Mouse (Mus musculus) midbrain, embryonic 15.5 days (tissue): ENCODE data around the gene Cdc123. TPM values are rescaled to one million over a fixed set of nuclear protein-coding genes. Genes with fewer than 3 reads are reported as not detected.
A peak's percentile ranks its signal among the peaks of the same experiment; 100 is the strongest.

Experiments used
- ATAC-seq: fragments of 200-750 bp; cut with Nextera tagmentation; replicated peaks from 2 replicates; pipeline ENCODE4 v1.8.0; 2017; ENCODE audit warnings: moderate TSS enrichment
- H3K27ac ChIP-seq: fragments of 300-500 bp; sonication (generic); 2 replicates; pipeline ENCODE4 v1.5.1; 2015; ENCODE audit warnings: mild to moderate bottlenecking, inconsistent platforms
- H3K27me3 ChIP-seq: fragments of 300-500 bp; sonication (generic); replicated peaks from 2 replicates; pipeline ENCODE4 v1.6.1; 2015; ENCODE audit warnings: inconsistent platforms
- H3K36me3 ChIP-seq: fragments of 300-500 bp; sonication (generic); replicated peaks from 2 replicates; pipeline ENCODE4 v1.6.1; 2015; ENCODE audit warnings: inconsistent platforms
- H3K4me1 ChIP-seq: fragments of 300-500 bp; sonication (generic); 2 replicates; pipeline ENCODE4 v1.6.1; 2015; ENCODE audit warnings: inconsistent platforms
- H3K4me2 ChIP-seq: fragments of 300-500 bp; sonication (generic); 2 replicates; pipeline ENCODE4 v1.6.1; 2015; ENCODE audit warnings: inconsistent platforms, mild to moderate bottlenecking, moderate library complexity
- H3K4me3 ChIP-seq: fragments of 300-500 bp; sonication (generic); 2 replicates; pipeline ENCODE4 v1.5.1; 2015; ENCODE audit warnings: mild to moderate bottlenecking, inconsistent platforms
- H3K9ac ChIP-seq: fragments of 300-500 bp; sonication (generic); 2 replicates; pipeline ENCODE4 v1.6.1; 2015; ENCODE audit warnings: mild to moderate bottlenecking, inconsistent platforms
- H3K9me3 ChIP-seq: fragments of 300-500 bp; sonication (generic); 2 replicates; pipeline ENCODE4 v1.6.1; 2016; ENCODE audit warnings: inconsistent platforms
- WGBS: fragments of 180-500 bp; shearing (Covaris S2); methylation state at CpG from one replicate; pipeline ENCODE4 v1.1.7; 2015; ENCODE audit warnings: mixed read lengths; 5-methylcytosine and 5-hydroxymethylcytosine counted together
- polyA plus RNA-seq: library from polyadenylated mRNA; unstranded; fragments of >200 nt; fragmentation: Nextera tagmentation; extraction: Ambion mirVana; gene quantifications from 2 replicates; pipeline ENCODE4 v1.2.1, GENCODE M21; 2015

The Cdc123 gene
- polyA plus RNA-seq = 289 and 293 TPM in 2 replicates

DNA sequence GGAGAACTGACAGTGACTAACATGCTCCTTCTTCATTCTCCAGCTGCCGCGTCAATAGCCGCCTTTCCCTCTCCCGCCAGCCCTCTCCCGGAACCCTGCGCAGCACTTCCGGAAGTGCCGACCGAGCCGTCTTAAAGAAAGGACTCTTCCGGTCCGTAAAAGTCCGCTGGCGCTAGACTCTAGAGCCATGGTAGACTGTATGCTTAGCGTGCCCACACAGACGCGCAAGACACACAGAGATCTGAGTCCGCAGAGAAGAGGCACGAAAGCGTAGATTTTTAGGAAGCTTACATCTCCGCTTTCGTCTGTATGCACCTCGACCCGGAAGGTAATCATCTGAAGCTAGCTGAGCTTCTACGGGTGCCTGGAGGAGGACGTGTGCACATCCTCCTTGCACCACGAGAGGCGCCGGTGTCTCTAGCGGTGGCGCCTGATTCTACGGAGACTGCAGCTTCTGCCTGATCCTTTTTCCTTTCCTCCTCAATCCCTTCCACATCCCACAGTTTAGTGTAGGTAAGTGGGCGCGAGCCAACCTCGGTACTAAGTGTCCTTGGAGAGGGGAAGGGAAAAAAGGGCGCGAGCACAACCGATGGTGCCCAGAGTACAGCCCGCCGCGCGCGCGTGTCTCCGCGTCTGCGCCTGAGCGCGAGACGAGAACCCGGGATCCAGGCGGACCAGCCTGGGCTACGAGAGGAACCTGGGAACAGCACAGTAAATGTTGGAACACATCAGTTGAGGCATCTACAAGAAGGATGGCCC lies at the start of gene Cdc123, which contains the start of gene Nudt5:
Cdc123 (minus strand) TSS at position 292 of the 759 bp plus-strand sequence.
Nudt5 (plus strand) TSS at position 147 of the 759 bp plus-strand sequence.
- ATAC-seq = peak; percentile 97
- peak within 1 kb of the TSS; percentile 75 for H3K9ac ChIP-seq

DNA sequence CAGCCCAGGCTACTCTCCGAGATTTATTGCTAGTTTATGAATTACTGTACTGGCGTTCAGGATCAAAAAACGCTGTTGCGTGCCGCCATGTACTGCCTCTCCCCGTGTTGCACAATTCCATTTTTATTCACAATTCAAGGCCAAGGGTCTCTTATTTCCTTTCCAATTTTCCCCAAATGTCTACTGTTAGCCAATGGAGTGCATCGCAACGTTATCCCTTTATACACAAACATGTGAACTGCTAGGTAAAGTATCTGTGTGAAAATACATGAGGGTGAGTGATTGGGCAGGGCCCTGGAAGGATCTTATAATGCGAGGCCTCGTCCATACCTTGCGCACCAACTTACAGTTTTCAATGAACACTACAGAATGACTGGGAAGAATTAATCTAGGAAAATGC lies 49.3 kb upstream of the Cdc123 start:
- WGBS = 51% methylated on average over 11 of the region's 11 CpGs
- ATAC-seq = peak; percentile 30

More for the DNA sequence above, at the start of gene Cdc123, which contains the start of gene Nudt5:
- Histone ChIP-seq H3K4me2 (peak within 1 kb of the TSS; percentile 65), H3K36me3 (peaks cover 9% of the 10 kb centered on the region), H3K9me3 (no peaks in the 10 kb centered on the region), H3K4me3 (peak within 1 kb of the TSS; percentile 75), H3K27me3 (no peaks in the 10 kb centered on the region), H3K4me1 (peaks cover 21% of the 10 kb centered on the region), H3K27ac (peak within 1 kb of the TSS; percentile 85)
- under 1% methylated on average over 53 of the region's 53 CpGs for WGBS

DNA sequence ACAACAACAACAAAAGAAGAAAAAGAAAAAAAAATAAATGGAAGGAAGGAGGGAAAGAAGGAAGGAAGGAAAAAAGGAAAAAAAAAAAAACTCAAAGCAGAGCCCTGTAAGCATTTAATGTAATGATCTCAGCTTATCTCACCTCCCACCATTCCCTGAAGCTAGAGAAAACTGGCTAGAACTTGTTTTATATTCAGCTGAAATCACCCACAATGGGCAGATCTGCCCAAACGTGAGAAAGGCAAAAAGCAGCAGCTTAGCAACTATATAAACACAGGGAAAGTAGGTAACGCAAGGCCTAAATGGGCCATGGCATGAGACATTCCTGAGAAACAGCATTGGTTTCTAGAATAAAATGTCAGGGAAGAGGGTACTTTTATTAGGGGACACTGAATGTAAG lies 44.4 kb upstream of the Cdc123 start:
- Histone ChIP-seq H3K4me3 (no peak overlapping the region), H3K9me3 (no peaks in the 10 kb centered on the region), H3K36me3 (peaks cover 16% of the 10 kb centered on the region), H3K4me2 (no peak overlapping the region), H3K4me1 (peaks cover 11% of the 10 kb centered on the region), H3K9ac (no peak overlapping the region), H3K27me3 (no peaks in the 10 kb centered on the region), H3K27ac (no peak overlapping the region)
- ATAC-seq = no peak
- 72% methylated on average over 2 of the region's 2 CpGs for WGBS

More for the DNA sequence above, 49.3 kb upstream of the Cdc123 start:
- H3K4me3 ChIP-seq = peak overlapping the region; percentile 83
- peak overlapping the region; percentile 90; the same call in 1 of the 2 replicates for H3K9ac ChIP-seq
- no peaks in the 10 kb centered on the region for H3K9me3 ChIP-seq
- peaks cover 11% of the 10 kb centered on the region for H3K4me1 ChIP-seq
- H3K27ac ChIP-seq = no peak overlapping the region
- peaks cover 9% of the 10 kb centered on the region; the same call in 1 of the 2 replicates for H3K36me3 ChIP-seq
- H3K27me3 ChIP-seq = no peaks in the 10 kb centered on the region
- H3K4me2 ChIP-seq = peak overlapping the region; percentile 53

DNA sequence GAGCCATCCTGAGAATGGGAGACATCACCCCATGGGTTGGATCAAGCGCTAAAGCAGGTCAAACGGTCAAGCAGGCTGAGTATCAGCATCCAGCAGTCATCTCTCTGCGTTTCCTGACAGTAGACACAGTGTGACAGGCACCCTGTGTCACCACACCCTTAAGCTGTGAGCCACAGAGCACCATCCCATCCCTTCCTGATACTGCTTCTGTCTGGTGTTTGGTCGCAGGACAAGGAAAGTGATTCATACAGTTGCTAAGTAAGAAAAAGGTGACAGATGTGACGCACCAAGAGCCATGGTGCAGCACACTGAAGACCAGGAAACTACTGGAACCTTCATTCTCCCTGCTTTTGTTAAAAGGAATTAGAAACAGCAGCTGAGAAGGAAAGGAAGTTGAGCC lies 43.9 kb upstream of the Cdc123 start:
- Histone ChIP-seq H3K9me3 (no peaks in the 10 kb centered on the region), H3K36me3 (peaks cover 16% of the 10 kb centered on the region), H3K4me2 (no peak overlapping the region), H3K27ac (no peak overlapping the region), H3K9ac (no peak overlapping the region), H3K4me3 (no peak overlapping the region), H3K4me1 (peaks cover 7% of the 10 kb centered on the region), H3K27me3 (no peaks in the 10 kb centered on the region)
- WGBS = 86% methylated on average over 5 of the region's 5 CpGs
- no peak for ATAC-seq

DNA sequence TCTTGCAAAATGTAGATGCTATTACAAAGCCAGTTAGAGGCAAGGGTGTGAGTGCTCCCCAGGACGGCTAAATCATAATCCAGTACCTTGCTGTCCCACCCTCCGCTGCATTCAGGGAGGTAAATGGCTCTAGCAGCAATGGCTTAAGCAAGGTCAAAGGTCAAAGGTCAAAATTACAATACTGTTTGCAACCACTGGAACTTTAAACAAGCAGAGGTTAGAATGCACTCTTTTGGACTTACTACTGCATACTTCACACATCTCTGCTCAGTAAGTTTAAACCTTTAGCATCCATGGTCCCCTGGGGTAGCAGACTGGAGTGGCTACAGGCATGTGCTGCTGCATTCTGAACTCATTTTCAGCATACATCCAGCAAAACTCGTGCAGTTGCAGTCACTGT lies 32.5 kb upstream of the Cdc123 start:
- Histone ChIP-seq H3K36me3 (peaks cover 47% of the 10 kb centered on the region), H3K27ac (no peak overlapping the region), H3K4me2 (no peak overlapping the region), H3K4me1 (no peaks in the 10 kb centered on the region), H3K27me3 (no peaks in the 10 kb centered on the region), H3K9me3 (no peaks in the 10 kb centered on the region), H3K9ac (no peak overlapping the region), H3K4me3 (no peak overlapping the region)
- ATAC-seq = no peak
- 74% methylated on average over 3 of the region's 3 CpGs for WGBS

DNA sequence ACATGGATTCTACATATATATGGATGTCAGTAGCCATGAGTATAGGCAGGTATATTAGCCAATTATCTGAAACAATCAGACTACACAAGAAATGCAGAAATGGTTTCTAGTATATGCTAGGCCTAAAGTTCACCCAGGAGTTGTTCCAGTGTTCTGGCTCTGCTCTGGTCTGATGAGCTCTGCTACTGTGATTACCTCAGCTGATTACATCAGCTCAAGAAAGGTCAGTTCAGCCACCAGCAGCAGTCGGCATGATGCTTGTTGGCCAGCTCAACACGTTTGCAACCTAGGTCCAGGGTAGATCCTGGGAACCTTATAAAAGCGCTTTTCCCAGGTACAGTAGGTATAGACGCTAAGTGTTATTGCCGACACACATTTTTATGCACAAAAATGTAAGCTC lies 24.8 kb upstream of the Cdc123 start:
- H3K4me1 ChIP-seq = no peaks in the 10 kb centered on the region
- no peak overlapping the region for H3K4me3 ChIP-seq
- ATAC-seq = no peak
- H3K36me3 ChIP-seq = peaks cover 37% of the 10 kb centered on the region
- WGBS = 89% methylated on average over 5 of the region's 5 CpGs
- H3K4me2 ChIP-seq = no peak overlapping the region
- no peaks in the 10 kb centered on the region for H3K27me3 ChIP-seq
- no peaks in the 10 kb centered on the region for H3K9me3 ChIP-seq
- no peak overlapping the region for H3K9ac ChIP-seq
- no peak overlapping the region for H3K27ac ChIP-seq

DNA sequence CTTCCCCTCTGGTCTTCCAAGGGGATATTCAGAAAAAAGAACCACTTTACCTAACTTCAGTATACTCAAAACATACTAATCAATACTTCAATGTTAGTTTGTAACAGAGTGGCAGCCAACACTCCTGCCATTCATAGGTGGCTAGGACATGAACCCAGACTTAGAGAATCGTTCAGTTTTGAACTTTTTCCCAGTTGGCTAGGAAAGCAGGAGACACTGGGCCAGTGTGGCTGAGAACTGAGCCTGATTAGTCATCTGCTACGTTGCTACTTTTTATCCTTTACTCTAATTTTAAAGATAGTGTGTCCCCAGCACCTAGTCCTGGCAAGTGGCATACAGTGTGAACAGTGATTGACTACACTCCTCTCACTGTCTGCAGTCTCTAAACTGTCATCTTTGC lies 22.7 kb upstream of the Cdc123 start:
- H3K27me3 ChIP-seq = no peaks in the 10 kb centered on the region
- H3K4me3 ChIP-seq = no peak overlapping the region
- no peaks in the 10 kb centered on the region for H3K4me1 ChIP-seq
- no peak overlapping the region for H3K9ac ChIP-seq
- no peak overlapping the region for H3K27ac ChIP-seq
- no peak for ATAC-seq
- H3K9me3 ChIP-seq = no peaks in the 10 kb centered on the region
- WGBS = 90% methylated on average over 2 of the region's 2 CpGs
- no peak overlapping the region for H3K4me2 ChIP-seq
- H3K36me3 ChIP-seq = peaks cover 23% of the 10 kb centered on the region

DNA sequence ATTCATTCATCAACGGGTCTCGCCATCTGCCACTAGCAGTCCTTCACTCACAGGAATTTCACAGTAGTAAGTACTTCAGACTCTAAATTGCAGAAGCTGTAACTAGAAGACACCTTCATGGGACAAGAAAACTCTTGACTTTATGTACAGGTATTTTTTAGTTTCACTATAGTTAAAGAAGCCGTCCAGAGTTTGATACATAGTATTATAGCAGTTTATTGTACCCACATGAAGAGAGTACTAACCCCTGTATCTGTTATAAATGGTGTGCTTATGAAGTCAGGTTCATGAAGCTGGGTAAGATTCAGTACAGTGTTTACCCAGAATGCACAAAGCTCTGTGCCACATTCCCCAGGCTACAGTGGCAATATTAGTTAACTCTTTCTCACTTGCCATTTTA lies 17.9 kb upstream of the Cdc123 start, which contains the start of gene Gm13199:
Gm13199 (minus strand) TSS at position 101 of the 400 bp plus-strand sequence.
- H3K9me3 ChIP-seq = no peaks in the 10 kb centered on the region
- no peak within 1 kb of the TSS for H3K9ac ChIP-seq
- ATAC-seq = no peak
- H3K4me3 ChIP-seq = no peak within 1 kb of the TSS
- H3K4me2 ChIP-seq = no peak within 1 kb of the TSS
- H3K36me3 ChIP-seq = peaks cover 18% of the 10 kb centered on the region
- no peaks in the 10 kb centered on the region for H3K27me3 ChIP-seq
- no peak within 1 kb of the TSS for H3K27ac ChIP-seq
- H3K4me1 ChIP-seq = no peaks in the 10 kb centered on the region
- WGBS = 93% methylated on average over 3 of the region's 3 CpGs

DNA sequence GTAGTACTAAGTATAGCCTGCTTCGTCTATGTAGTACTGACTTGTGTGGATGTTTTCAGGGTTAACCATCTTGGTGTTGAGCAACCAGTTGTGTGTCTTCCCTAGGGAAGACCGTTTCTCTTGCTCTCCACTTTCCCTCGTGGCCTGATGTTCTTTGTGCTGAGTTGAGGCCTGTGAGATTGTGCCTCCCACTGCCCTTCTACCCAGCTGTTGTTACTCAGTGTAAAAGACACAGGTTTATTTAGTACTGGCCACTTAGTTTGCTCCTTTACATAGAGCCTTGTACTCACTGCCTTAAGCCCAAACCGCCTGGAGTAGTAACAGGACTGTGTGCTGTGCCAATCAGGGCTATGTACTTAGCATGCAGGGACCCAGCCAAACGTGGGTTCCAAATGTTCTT lies 6.9 kb upstream of the Cdc123 start:
- ATAC-seq = no peak
- 85% methylated on average over 5 of the region's 5 CpGs for WGBS
- H3K36me3 ChIP-seq = 0 out of 2 replicates have a peak, but pooled peaks cover under 1% of the 10 kb centered on the region

DNA sequence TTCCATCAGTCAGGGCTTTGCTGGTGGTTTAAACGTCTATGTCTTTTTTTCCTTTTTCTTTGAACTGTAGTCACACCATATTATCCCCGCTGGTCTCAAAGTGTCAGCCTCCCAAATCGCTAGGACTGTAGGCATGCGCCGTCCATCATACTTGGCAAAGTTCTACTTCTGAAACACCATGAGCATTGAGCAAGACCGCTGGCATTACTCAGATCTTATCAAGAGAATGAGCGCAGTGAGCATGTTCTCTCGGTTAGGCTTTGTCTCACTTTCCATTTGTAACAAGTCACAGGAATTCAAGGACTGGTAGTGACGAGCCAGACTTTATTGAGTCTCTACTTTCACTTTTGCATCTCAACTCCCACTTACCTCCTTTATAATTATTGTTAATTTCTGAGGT lies 6.2 kb upstream of the Cdc123 start:
- no peaks in the 10 kb centered on the region for H3K9me3 ChIP-seq
- no peak overlapping the region for H3K4me2 ChIP-seq
- no peak overlapping the region for H3K9ac ChIP-seq
- ATAC-seq = no peak
- 92% methylated on average over 9 of the region's 9 CpGs for WGBS
- H3K27ac ChIP-seq = no peak overlapping the region
- no peaks in the 10 kb centered on the region for H3K27me3 ChIP-seq
- H3K4me1 ChIP-seq = peaks cover 7% of the 10 kb centered on the region
- no peaks in the 10 kb centered on the region for H3K36me3 ChIP-seq
- no peak overlapping the region for H3K4me3 ChIP-seq

More for the DNA sequence above, 6.9 kb upstream of the Cdc123 start:
- no peak overlapping the region for H3K27ac ChIP-seq
- no peak overlapping the region for H3K4me2 ChIP-seq
- H3K9me3 ChIP-seq = no peaks in the 10 kb centered on the region
- no peak overlapping the region for H3K4me3 ChIP-seq
- no peak overlapping the region for H3K9ac ChIP-seq
- no peaks in the 10 kb centered on the region for H3K4me1 ChIP-seq
- H3K27me3 ChIP-seq = no peaks in the 10 kb centered on the region

DNA sequence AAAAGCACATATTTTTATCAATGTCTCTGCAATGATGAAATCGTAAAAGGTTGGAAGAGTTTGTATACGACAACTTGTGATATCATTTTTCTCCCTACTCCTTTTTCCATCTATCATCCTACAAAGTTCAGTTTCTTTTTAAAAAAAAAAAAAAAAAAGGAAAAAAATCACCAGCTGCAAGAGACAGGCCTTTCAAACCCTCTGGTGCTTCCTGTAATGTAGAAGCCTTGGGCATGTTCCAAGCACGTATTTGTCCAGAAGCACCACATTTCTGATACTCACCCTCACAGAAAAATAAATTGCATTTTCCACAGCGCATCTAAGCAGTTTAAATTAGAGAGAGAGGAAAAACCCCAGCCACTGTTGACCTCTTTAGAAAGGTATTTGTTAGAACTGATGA lies 862 bp upstream of the Cdc123 start:
- WGBS = 36% methylated on average over 4 of the region's 4 CpGs

DNA sequence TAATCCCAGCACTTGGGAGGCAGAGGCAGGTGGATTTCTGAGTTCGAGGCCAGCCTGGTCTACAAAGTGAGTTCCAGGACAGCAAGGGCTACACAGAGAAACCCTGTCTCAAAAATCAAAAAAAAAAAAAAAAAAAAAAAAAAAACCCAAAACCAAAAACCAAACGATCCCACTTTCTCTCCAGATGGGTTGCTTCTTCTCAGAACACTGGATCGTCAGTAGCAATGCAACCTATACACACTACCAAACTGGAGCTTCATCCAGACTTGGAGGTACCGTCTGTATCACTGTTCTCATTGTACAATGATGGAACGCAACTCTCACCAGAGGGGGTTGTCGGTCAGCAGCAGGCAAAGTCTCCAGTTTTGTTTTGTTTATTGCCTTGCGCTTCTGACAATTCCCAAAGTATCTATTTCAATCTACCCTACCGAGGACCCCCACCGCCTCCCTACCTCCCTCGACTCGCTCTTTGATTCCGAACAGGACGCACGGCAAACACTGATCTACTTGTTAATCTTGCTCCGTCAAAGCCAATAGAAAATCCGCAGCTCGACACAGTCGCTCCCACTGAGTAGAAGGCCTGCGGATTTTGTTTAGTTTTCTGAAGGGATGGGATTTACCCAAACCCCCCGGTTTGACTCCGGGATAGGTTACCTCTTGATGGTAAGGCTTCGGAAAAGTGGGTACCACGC lies 637 bp downstream of the Cdc123 start:
- H3K36me3 ChIP-seq = peaks cover 16% of the 10 kb centered on the region
- peak overlapping the region; percentile 75 for H3K9ac ChIP-seq
- H3K4me3 ChIP-seq = peak overlapping the region; percentile 75
- peak overlapping the region; percentile 65 for H3K4me2 ChIP-seq
- peak overlapping the region; percentile 85 for H3K27ac ChIP-seq
- H3K9me3 ChIP-seq = no peaks in the 10 kb centered on the region
- WGBS = 3% methylated on average over 23 of the region's 23 CpGs
- H3K27me3 ChIP-seq = no peaks in the 10 kb centered on the region
- 0 out of 2 replicates have a peak, but pooled peaks have one; percentile 7 for ATAC-seq
- H3K4me1 ChIP-seq = peaks cover 21% of the 10 kb centered on the region

More for the DNA sequence above, 862 bp upstream of the Cdc123 start:
- Histone ChIP-seq H3K4me2 (peak overlapping the region; percentile 56), H3K27me3 (no peaks in the 10 kb centered on the region), H3K9me3 (no peaks in the 10 kb centered on the region), H3K4me1 (peaks cover 21% of the 10 kb centered on the region), H3K27ac (peak overlapping the region; percentile 85), H3K36me3 (peaks cover 2% of the 10 kb centered on the region), H3K4me3 (peak overlapping the region; percentile 75), H3K9ac (peak overlapping the region; percentile 55)
- no peak for ATAC-seq
